Mouse (Mus musculus) naive thymus-derived CD4-positive, alpha-beta T cell, adult 2 months (primary cell): ENCODE results near the gene Adgrg3.
"Not testable (repeated sequence)": the region's sequence is repeated elsewhere in the genome, so short reads cannot be mapped to it uniquely, and the experiment has no call there.

Source experiments
- DNase-seq: peaks from one replicate; pipeline ENCODE4 v3.0.0-alpha.2; 2011; ENCODE audit warnings: low read depth

Adgrg3 gene

DNA sequence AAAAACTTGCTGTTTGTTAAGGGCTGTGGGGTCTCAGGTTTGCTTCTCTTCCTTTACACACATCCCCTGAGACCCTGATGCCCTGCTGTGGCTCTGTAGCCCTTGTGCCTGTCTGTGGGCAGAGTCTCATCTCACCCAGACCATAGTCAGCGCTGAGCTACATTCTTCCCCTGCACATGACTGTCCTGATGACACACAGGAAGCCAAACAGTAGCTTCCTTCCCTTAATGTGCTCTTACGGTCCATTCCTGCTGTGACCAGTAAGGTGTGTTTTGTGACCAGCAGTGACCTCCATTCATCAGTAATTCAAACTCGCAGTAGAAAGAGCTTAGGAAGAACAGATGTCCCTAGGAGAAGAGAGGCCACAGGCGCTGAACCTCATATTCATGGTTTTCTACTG lies 6.9 kb downstream of the Adgrg3 start:
- DNase-seq: no peak

DNA sequence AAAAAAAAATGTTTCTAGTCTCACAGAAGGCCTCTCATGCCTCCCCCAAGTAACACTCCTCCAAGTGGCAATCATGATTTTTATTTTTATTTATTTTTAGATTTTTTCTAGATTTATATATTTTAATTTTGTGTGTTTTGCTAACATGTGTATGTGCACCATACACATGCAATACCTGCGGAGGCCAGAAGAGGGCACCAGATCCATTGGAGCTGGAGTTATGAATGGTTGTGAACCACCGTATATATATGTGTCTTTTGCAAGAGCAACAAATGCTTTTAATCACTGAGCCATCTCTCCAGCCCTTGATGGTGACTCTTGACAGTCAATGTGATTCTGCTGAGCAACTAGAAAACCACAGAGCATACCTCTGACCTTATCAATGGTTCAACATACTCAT lies 7.9 kb downstream of the Adgrg3 start:
- peak; percentile 42 for DNase-seq

DNA sequence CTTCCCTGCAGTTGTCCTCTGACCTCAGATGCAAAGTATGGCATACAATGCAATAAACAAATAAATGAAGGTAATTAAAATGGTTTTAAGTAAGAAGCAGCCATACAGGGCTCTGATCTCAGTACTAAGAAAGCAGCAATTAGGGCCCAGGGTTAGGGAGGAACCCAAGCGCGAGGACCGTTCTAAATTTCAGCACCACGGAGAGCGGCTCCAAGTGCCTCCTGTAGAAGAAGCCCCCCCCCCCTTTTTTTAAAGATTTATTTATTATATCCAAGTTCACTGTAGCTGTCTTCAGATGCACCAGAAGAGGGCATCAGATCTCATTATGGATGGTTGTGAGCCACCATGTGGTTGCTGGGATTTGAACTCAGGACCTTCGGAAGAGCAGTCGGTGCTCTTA lies 10.9 kb downstream of the Adgrg3 start:
- not testable (repeated sequence) for DNase-seq

DNA sequence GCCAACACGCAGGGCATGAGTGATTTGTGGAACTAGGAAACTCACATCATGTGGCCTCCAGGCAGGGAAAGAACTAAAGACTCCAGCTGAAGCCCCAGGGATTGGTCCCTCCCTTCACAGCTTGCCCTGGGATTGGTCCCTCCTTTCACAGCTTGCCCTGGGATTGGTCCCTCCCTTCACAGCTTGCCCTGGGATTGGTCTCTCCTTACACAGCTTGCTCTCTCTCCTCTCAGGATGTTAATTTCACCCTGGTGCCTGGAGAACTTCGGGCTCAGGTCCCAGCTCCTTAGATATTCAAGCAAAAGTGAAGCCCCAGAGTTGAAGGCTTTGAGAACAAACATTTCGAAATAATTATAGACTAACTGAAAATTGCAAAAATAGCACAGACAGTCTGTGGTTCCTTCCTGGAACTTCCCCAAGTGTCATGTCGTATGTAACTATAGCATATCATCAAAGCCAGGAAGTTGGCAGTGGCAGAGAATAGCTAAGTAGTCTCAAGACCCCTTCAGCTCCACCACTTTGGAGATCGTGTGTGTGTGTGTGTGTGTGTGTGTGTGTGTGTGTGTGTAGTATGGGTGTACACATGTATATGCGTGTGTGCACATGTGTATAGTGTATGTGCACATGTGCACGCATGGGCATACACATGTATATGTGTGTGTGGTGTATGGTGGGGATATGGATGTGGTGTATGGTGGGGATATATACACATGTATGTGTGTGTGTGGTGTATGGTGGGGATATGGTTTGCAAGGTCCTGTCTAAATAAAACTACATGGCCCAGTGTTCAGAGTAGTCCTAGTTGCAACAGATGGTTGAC lies 19.8 kb downstream of the Adgrg3 start:
- no peak for DNase-seq

DNA sequence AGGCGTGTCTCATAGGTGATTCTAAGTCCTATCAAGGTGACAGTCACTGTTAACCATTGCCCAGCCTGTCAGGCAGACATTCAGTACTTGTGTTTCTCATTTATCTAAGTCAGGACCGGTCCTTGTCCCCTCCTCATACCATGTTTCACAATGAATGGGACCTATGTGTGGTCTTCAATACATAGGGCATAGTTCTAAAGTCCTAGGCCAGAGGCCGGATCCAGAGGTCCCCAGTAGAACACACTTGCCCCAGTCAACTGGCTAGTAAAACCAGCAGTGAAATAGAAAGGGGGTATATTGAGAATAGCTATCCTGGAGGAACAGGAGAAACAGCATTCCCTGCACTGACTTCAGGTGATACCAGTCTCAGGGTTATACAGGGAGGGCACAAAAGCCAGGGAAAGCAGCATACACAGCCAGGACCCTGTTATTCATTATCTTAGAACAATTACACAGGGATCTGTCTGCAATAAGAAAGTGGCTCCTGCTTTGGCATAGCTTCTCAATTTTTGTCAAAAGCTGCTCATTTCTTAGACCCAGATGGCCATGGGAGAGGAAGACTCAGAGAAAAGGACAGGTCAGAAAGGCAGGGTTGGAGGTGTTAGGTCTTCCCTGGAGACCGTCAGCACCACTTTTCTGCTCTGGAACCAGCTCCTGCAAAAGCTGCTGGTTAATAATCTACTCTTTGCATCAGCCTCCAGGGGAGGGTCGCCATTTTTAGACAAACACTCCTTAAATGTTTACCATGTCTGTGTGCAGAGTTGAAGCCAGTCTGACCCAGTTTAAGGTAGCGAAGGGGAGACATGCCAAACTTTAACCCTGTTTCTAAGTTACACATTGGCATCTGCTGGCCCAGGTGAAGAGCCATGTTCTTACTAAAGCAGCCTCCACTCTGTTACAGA lies 24.6 kb downstream of the Adgrg3 start:
- no peak for DNase-seq

DNA sequence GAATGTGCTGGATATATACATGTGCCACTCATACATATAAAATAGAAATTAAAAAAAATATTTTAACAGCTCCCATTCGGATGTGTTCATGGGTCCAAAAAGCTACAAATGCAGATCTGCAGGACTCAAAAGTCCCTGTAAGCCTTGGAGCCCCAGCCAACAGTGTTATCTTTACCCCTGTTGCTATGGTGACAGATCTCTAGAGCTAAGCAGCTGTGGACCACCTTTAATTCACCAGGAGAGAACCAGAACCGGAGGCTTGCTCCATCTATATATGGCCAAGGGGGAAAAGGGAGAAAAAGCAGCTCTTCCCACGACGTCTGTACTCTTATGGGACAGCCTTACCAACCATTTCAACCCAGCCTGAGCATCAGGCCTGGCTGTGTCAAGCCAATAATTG lies 27.3 kb downstream of the Adgrg3 start:
- no peak for DNase-seq

DNA sequence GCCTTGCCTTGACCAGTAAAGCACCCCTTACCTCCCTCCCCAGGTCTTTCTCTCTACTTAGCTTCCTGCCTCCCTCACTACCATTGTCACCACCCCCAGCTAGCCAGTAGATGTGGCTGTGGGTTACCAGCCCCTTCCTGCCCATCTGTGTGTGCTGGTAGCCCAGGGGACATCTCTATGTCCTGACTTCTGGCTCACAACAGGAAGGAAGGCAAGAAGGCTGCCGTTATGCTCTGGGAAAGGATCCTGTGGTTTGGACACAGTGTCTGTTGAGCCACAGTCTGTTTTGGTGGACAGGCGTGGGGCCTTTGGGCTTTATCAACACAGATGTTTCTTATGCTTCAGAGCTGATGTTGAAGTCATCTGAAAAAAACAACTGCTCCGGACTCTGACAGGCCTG lies 29.5 kb downstream of the Adgrg3 start:
- DNase-seq: no peak

DNA sequence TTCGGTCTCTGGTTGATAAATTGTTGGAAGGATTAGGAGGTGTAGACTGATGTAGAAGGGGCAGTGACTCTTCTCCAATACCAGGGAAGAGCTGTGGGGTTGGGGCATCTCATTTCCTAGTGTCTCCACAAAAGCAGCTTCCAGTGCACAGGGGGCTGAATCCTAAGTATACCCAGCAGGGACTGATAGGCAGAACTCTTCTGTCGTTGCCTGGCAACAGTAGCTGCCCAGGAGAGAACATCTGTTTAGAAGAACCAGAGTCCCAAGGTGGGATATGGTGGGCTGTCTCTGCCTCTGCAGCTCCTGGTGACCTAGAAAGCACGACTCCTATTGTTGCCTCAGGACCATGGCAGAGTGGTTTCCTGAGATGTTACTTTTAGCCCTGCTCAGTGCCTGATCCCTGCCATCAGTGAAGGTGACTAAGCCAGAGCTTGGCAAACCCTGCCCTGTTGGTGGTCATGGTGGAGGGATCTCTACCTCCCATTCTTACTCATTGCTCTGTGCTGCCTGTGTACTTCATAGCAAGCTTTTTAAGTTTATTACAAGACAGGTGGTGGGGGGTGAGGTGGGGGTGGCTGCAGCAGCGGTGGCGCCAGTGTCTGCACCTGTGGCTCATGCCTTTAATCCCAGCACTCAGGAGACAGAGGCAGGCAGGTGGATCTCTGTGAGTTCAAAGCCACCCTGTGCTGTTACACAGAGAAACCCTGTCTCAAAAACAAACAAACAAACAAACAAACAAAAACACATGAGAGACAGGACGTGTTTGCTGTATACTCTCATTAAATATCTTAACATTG lies 30.6 kb downstream of the Adgrg3 start:
- DNase-seq: no peak

DNA sequence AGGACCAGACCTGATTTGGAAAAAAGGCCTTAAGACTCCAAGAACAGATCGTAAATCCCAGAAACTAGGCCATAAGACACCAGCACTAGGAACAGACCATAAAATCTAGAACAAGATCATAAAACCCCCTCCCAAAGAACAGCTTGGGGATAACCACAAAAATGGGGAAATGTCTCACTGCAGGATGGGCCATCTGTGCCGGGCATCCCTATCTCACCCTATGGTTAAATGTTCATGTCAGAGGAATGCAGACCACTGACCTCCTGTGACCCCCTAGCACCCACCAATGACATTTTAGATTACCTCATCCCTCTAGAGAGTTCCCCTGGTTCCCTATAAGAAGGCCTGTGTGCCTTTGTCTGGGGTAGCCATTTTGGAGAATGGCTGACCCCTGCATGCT lies 32.1 kb downstream of the Adgrg3 start:
- no peak for DNase-seq

DNA sequence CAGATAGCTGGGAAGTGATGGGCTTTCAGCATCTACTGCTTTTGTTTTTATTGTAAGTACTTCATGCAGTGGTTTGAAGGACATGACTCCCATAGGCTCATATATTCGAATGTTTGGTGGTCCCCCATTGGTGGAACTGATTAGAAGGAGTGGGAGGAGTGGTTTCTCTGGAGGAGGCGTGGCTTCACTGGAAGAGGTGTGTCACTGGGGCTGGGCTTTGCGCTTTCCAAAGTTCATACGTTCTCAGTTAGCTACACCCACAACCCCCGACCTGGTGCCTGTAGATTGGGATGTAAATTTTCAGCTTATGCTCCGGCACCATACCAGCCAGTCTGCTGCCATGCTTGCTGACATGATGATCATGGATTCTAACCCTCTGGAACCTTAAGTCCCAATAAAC lies 36.9 kb downstream of the Adgrg3 start:
- no peak for DNase-seq

DNA sequence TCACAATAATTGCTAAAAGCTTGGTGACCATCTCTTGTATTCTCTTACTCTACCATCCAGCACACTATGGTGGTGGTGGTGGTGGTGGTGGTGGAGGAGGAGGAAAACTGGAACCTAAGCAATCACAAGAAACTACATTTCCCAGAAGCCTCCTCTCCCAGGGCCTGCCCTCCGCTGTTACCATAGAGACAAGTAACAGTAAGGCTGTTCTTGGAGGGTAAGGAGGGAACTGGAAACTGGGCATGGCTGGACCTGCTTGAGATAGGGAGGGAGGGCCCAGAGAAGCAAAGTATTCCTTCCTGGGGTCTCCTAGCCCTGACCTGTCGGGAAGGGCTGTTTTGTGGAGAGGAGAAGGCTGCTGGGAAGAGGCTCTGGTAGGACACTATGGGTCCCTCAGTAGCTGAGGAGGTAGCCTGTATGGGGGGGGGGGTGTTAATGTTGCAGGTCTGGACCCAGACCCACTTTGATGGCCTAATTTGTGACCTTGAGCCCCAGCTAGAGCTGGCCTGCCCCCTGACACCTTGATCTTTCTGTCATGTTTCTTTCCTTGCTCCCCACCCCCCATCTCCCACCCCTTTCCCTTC lies 37.5 kb downstream of the Adgrg3 start, which contains the start of gene Drc7:
Gene Drc7, plus strand, starts transcription at position 177 of the 584 bp plus-strand sequence.
- no peak for DNase-seq

DNA sequence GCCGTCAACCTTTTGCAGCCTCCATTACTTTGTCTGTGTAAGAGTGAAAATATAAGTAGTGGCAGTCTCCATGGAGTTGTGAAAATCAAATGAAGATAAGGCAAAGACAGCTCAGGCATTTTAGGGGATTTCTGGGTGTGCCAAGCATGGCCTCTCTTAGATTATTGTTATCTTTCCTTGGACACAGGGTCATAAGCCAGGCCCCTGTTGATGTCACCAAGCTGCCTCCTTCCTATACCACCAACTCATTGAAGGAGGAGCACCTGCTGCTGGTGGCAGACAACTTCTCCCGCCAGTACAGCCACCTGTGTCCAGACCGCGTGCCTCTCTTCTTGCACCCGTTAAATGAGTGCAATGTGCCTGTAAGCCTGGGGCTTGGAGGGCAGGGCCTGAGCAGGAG lies 38.9 kb downstream of the Adgrg3 start:
- no peak for DNase-seq

DNA sequence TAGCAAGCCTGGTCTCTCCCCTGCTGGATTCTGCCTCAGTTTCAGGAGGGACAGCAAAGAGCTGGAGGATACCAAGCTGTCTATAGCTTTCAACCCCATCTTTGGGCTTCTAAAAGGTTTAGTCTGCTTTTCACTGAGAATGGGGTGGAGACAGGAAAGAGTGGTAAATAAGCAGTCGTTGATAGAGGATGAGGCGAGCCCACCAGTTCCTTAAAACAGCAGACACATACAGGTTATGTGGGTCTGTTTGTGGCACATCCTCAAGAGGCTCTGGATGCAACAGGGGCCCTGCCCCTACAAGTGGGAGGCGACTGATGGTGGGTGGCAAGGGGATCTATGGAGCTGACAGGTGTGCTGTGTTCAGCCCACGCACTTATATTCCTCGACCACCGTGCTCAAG lies 41.2 kb downstream of the Adgrg3 start:
- no peak for DNase-seq

DNA sequence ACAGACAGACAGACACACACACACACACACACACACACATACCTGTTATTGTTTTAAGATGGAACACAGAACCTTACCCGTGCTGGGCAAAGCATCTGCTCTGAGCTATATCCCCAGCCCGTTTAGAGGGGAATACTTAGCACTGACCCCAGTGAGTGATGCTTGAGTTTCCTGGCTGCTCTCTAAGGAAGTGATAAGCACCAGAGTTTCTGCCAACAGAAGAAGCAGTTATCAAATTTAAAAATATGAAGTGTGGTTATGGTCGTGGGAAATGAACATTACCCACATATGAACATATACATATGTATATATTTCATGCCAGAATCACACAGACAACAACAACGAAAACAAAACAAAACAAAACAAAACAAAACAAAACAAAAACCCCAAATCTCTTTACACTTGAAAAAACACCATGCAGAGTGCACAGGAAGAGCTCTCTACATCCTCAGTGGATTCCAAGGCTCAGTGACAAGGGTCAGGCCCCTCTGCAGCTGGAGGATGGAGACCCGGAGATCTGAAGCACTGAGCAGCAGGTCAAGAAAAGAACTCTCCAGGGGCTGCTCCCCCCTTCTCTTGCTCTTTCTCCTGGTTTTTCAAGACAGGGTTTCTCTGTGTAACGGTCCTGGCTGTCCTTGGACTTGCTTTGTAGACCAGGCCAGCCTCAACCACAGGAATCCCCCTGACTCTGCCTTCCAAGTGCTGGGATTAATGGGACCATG lies 42.5 kb downstream of the Adgrg3 start:
- no peak for DNase-seq

DNA sequence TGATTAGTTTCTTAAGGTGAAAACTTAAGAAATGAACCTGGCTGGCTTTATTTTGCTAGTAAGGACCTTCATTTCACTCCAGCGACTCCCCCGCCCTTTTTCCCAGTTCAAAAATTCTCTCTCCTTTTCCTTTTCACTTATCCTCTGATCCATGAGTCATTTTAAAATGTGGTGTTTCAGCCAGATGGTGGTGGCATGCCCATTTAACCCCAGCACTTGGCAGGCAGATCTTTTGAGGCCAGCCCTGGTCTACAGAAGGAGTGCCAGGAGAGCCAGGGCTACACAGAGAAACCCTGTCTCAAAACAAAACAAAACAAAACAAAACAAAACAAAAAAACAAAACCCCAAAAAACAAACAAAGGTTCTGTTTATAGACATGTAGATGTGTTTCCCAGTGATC lies 47.0 kb downstream of the Adgrg3 start:
- DNase-seq: no peak

DNA sequence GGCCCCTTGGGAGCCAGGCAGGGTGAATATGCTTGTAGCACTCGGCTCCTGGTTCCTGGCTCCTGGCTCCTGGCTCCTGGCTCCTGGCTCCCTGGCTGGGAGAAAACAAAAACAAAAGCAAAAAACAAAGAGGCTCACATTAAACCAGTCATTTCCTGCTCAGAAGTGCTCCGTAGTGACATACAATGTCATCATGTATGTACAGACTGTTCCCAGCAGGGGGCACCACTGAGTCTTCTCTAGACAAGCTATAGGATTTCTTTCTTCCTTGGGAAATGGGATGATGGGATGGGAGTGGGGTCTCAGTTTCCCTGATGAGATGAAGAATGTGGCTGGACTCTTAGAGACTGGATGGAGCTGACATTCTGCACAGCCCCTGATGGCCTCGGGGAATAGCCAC lies 50.1 kb downstream of the Adgrg3 start:
- DNase-seq: peak; percentile 76

DNA sequence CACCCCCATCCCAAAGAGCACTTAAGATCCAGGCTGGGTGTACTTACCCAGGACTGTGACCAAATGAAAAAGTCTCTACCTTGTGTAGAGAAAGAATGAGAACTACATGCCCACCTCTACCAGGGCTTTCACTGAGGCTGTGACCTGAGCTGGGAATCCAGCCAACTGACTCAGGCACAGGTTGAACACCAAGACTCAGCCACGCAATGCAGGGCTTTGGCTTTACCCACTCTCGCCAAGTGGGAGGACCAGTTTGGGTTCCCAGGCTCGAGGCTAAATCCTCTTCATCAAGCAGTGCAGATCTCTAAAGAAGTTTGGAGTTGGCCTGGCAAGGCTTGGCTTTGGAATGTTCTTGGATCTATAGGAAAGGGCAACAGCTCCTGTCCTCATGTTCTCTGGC lies 58.0 kb downstream of the Adgrg3 start:
- no peak for DNase-seq

DNA sequence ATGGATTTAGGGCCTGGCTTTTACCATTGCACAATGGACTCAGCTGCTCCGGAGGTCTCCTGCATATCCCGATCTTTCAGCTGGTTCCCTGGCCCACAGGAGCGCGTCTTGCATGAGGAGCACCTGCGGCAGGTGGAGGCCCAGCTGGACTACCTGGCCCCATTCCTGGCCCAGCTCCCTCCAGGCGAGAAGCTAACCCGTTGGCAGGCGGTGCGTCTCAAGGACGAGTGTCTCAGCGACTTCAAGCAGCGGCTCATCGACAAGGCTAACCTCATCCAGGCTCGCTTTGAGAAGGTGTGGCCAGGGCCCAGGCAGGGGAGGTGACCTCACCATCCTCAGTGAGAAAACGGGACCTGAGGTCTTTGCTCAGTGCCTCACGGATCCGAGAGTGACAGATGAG lies 58.7 kb downstream of the Adgrg3 start:
- DNase-seq: no peak

DNA sequence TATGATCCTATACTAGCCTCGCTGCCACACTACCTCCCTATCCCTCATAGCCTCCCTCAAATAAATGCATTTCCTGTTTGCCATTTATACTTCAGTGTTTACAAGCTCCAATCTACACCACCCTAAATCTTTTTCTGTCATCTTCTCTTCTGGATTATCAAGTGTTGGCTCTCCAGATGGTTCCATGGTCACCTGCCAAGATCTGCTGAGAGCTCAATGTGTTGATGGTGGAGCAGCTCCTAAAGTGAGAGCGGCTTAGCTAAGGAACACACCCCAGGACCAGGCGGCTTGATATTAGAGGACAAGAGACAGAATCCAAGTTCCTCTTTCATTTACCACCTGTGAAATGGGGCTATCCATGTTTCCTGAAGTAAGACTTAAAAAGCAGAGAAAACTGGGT lies 60.6 kb downstream of the Adgrg3 start:
- no peak for DNase-seq

DNA sequence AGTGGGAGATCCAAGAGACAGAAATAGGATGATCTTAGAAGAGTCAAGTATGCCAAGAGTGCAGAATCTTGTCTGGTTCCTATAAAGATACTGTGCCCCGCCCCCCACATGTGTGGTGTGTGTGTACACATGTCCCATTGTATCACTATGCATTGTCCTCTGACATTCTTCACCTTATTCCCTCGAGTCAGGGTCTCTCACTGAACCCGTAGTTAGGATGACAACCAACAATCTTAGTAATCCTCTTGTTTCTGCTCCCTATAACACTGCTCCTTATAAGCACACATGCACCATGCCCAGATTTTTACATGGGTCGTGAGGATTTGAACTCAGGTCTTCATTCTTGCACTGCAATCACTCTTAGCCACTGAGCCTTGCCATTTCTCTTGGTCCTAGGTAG lies 61.8 kb downstream of the Adgrg3 start:
- DNase-seq: peak; percentile 12
